Mouse (Mus musculus) liver, postnatal 0 days (tissue): ENCODE measurements around the gene Lrrc40. TPM values are rescaled to one million over a fixed set of nuclear protein-coding genes. Genes with fewer than 3 reads are reported as not detected.

Experiments
- ATAC-seq: fragments of 200-750 bp; cut with Nextera tagmentation; 2 replicates; pipeline ENCODE4 v1.8.0; 2017; ENCODE audit warnings: mild to moderate bottlenecking, moderate library complexity
- DNase-seq: peaks from one replicate; pipeline ENCODE4 v3.0.0-alpha.2; 2016
- H3K27ac ChIP-seq: fragments of 300-500 bp; sonication (generic); 2 replicates; pipeline ENCODE4 v1.5.1; 2014; ENCODE audit warnings: antibody characterized with exemption, moderate library complexity, mild to moderate bottlenecking, low read depth
- H3K27me3 ChIP-seq: fragments of 300-500 bp; sonication (generic); 2 replicates; pipeline ENCODE4 v1.6.1; 2014; ENCODE audit warnings: low read length, control low read depth, mixed read lengths; ENCODE audit not compliant: insufficient read depth
- H3K36me3 ChIP-seq: fragments of 300-500 bp; sonication (generic); replicated peaks from 2 replicates; pipeline ENCODE4 v1.6.1; 2014; ENCODE audit warnings: mild to moderate bottlenecking, control low read depth, low read length, moderate library complexity, mixed read lengths; ENCODE audit not compliant: insufficient read depth
- H3K4me1 ChIP-seq: fragments of 300-500 bp; sonication (generic); 2 replicates; pipeline ENCODE4 v1.6.1; 2014; ENCODE audit warnings: antibody characterized with exemption, mild to moderate bottlenecking, control low read depth; ENCODE audit not compliant: insufficient read depth
- H3K4me2 ChIP-seq: fragments of 300-500 bp; sonication (generic); 2 replicates; pipeline ENCODE4 v1.6.1; 2014; ENCODE audit warnings: low read depth, mild to moderate bottlenecking, low read length, moderate library complexity, mixed read lengths
- H3K4me3 ChIP-seq: fragments of 300-500 bp; sonication (generic); 2 replicates; pipeline ENCODE4 v1.5.1; 2014; ENCODE audit warnings: low read depth, low read length
- H3K9ac ChIP-seq: fragments of 300-500 bp; sonication (generic); replicated peaks from 2 replicates; pipeline ENCODE4 v1.6.1; 2014; ENCODE audit warnings: mild to moderate bottlenecking, moderate library complexity
- H3K9me3 ChIP-seq: fragments of 300-500 bp; sonication (generic); 2 replicates; pipeline ENCODE4 v1.6.1; 2016; ENCODE audit warnings: mild to moderate bottlenecking, control low read depth, low read length, mixed read lengths
- CTCF ChIP-seq: sonication (generic); IDR thresholded peaks from 2 replicates; pipeline ENCODE4 v1.5.1; 2016; ENCODE audit warnings: antibody characterized with exemption, low read depth
- EP300 ChIP-seq: IDR thresholded peaks from 2 replicates; pipeline ENCODE4 v1.6.1; 2016; ENCODE audit warnings: antibody characterized with exemption, low read depth, mild to moderate bottlenecking
- WGBS: fragments of 180-500 bp; shearing (Covaris S2); extraction: QIAGEN DNeasy Blood & Tissue Kit; methylation state at CpG from one replicate; pipeline ENCODE4 v1.1.7; 2014; ENCODE audit not compliant: insufficient replicate concordance; 5-methylcytosine and 5-hydroxymethylcytosine counted together
- polyA plus RNA-seq: library from polyadenylated mRNA; unstranded; fragments of >200 nt; fragmentation: Nextera tagmentation; extraction: Ambion mirVana; gene quantifications from 2 replicates; pipeline ENCODE4 v1.2.1, GENCODE M21; 2015

Lrrc40 gene
- polyA plus RNA-seq, 1 experiment from 2014 or later = 16.5 TPM

DNA sequence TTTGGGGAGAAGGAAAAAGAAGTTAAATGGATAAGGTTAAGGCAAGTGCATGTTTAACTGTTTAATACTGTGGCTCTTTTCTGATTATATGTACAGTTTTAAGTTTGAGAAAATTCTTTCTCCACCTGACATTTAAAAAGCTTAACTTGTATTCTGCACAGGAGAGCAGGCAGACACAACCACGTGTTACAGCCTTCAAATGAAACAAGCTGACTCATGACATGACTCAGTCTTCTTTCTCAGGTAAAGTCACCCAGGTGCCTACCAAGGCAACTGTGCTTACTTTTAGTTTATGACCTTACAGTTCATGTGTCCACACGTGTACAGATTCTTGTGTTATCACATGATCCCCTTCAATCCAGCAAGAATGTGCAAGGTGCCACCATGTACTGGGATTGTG lies 67.0 kb downstream of the Lrrc40 start:
- no peak overlapping the region for H3K9ac ChIP-seq
- WGBS = 64% methylated on average over 2 of the region's 2 CpGs
- no peak overlapping the region for H3K4me2 ChIP-seq
- H3K9me3 ChIP-seq = no peaks in the 10 kb centered on the region
- H3K4me3 ChIP-seq = no peak overlapping the region
- H3K27ac ChIP-seq = no peak overlapping the region
- H3K4me1 ChIP-seq = no peaks in the 10 kb centered on the region
- no peaks in the 10 kb centered on the region for H3K36me3 ChIP-seq
- H3K27me3 ChIP-seq = no peaks in the 10 kb centered on the region
- DNase-seq (no peak), ATAC-seq (no peak)
- TF ChIP-seq EP300 = no peak
- TF ChIP-seq CTCF = no peak

DNA sequence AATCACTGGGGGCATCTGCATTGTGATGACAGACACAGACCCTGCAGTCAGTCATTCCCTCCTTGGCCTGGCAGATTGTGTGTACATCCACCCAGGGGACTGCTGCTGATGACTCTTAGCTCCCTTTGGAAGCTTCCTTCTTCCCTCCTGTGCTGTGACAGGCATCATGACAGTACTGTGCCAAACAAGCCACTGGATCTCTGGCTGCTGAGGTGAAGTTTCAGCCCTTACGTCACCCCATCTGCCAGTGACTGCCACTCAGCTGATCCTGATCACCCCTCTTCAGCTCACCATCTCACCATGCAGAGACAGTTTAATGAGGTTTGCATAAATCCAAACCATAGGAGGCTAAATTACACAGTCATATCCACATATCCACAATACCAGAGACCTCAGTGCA lies 68.8 kb downstream of the Lrrc40 start:
- ATAC-seq (no peak), DNase-seq (no peak)
- H3K36me3 ChIP-seq = no peaks in the 10 kb centered on the region
- TF ChIP-seq CTCF (no peak), EP300 (no peak)
- no peak overlapping the region for H3K27ac ChIP-seq
- WGBS = 77% methylated on average over 1 of the region's 1 CpGs
- H3K4me3 ChIP-seq = no peak overlapping the region
- H3K4me2 ChIP-seq = no peak overlapping the region
- no peaks in the 10 kb centered on the region for H3K9me3 ChIP-seq
- no peak overlapping the region for H3K9ac ChIP-seq
- no peaks in the 10 kb centered on the region for H3K27me3 ChIP-seq
- H3K4me1 ChIP-seq = no peaks in the 10 kb centered on the region

Other genes with a start within 250 kb of the Lrrc40 start
- gene Cth, start 111.6 kb upstream of the Lrrc40 start, polyA plus RNA-seq = 190 and 195 TPM in 2 replicates
- gene Ankrd13c, start 89.4 kb upstream of the Lrrc40 start, polyA plus RNA-seq = 6.8 and 6.9 TPM in 2 replicates
- 81.5 and 95.0 TPM in 2 replicates for gene Srsf11, start within 50 bp of the Lrrc40 start, polyA plus RNA-seq